ENCODE assay signal across 10 mouse cellular contexts in the genomic region with DNA sequence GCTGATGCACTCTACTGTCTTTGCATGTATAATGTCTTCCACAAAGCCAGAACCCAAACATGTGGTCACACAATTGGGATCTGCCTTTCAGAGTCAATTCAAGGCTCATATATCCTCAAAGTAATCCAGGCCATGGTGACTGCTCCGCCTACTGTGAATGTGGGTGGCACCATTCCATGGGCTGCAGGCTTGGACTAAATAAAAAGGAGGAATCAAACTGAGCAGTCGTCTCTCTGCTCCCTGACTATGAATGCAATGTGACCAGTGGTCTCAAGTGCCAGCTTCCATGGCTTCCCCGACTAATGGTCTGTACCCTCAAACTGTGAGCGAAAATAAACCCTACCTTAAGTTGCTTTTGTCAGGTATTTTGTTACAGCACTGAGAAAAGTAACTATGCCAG. TPM values are rescaled to one million over a fixed set of nuclear protein-coding genes. Genes with fewer than 3 reads are reported as not detected.
DNase-seq lines count a peak whose midpoint lies in the region; ATAC-seq and TF ChIP-seq lines count a peak whose summit lies in the region.
"Had no signal": no experiment of that assay in that cellular context is flagged by ENCODE, and none has a peak within 500 bp of the region (broad histone marks: within the 10 kb centered on the region; RNA-seq: fewer than 3 reads in every experiment).

No protein-coding gene starts in this region.

- no peak for TF ChIP-seq CTCF in cerebellum, adult 2 months (IDR thresholded peaks at IDR 0.05; ENCODE audit: borderline replicate concordance, insufficient read depth, low read depth, low read length)

- ATAC-seq in heart, embryonic 15.5 days (replicated peaks; ENCODE audit: insufficient number of reproducible peaks, insufficient read depth, low FRiP score, low read depth) = no peak
- ATAC-seq in hindbrain, embryonic 12.5 days (ENCODE audit: low FRiP score) = no peak
- no peak for ATAC-seq in midbrain, embryonic 13.5 days

- peaks cover 21% of the 10 kb centered on the region for H3K4me1 ChIP-seq in heart, embryonic 15.5 days (replicated peaks)
- peaks cover 7% of the 10 kb centered on the region; the same call in 1 of the 2 replicates for H3K4me1 ChIP-seq in heart, embryonic 10.5 days
- H3K4me1 ChIP-seq in cerebellum, adult 2 months (ENCODE audit: control insufficient read depth, insufficient read depth, low read length) = peaks cover 9% of the 10 kb centered on the region; the same call in 1 of the 2 replicates
- peaks cover 21% of the 10 kb centered on the region for H3K4me1 ChIP-seq in hindbrain, embryonic 12.5 days
- peaks cover 42% of the 10 kb centered on the region for H3K4me1 ChIP-seq in midbrain, embryonic 13.5 days (replicated peaks)

- peak; percentile 55; the same call in 1 of the 2 replicates for TF ChIP-seq POLR2A in cerebellum, adult 2 months (IDR thresholded peaks at IDR 0.05; ENCODE audit: borderline replicate concordance, insufficient read depth, low read length)

- no peaks in the 10 kb centered on the region for H3K27me3 ChIP-seq in heart, embryonic 15.5 days
- no peaks in the 10 kb centered on the region for H3K27me3 ChIP-seq in heart, embryonic 10.5 days (ENCODE audit: insufficient read depth, poor library complexity, severe bottlenecking)
- no peaks in the 10 kb centered on the region for H3K27me3 ChIP-seq in cerebellum, adult 2 months (ENCODE audit: control insufficient read depth, insufficient read depth, low read length)
- no peaks in the 10 kb centered on the region for H3K27me3 ChIP-seq in hindbrain, embryonic 12.5 days
- no peaks in the 10 kb centered on the region for H3K27me3 ChIP-seq in midbrain, embryonic 13.5 days

- H3K4me3 ChIP-seq in heart, embryonic 15.5 days = no peak overlapping the region
- no peak overlapping the region for H3K4me3 ChIP-seq in heart, embryonic 10.5 days
- peak overlapping the region; percentile 100 for H3K4me3 ChIP-seq in cerebellum, adult 2 months (replicated peaks; ENCODE audit: insufficient read depth, low read depth, low read length)
- H3K4me3 ChIP-seq in hindbrain, embryonic 12.5 days = peak overlapping the region; percentile 5; the same call in 1 of the 2 replicates
- peak overlapping the region; percentile 27 for H3K4me3 ChIP-seq in midbrain, embryonic 13.5 days (replicated peaks)

- H3K36me3 ChIP-seq in heart, embryonic 15.5 days = no peaks in the 10 kb centered on the region
- no peaks in the 10 kb centered on the region for H3K36me3 ChIP-seq in heart, embryonic 10.5 days
- H3K36me3 ChIP-seq in hindbrain, embryonic 12.5 days = no peaks in the 10 kb centered on the region
- peaks cover 5% of the 10 kb centered on the region for H3K36me3 ChIP-seq in midbrain, embryonic 13.5 days

- DNase-seq in heart, embryonic 10.5 days (ENCODE audit: low spot score) = no peak
- DNase-seq in cerebellum, adult 2 months = peak; percentile 63 to 66
- no peak for DNase-seq in urinary bladder, postnatal 14 days (ENCODE audit: low spot score)
- DNase-seq in yolk sac, embryonic 10.5 days (ENCODE audit: low spot score) = no peak
- DNase-seq in lung, postnatal 25 days (ENCODE audit: low spot score) = no peak
- DNase-seq: kidney, adult 18-20 months; thymus, adult 18-20 months had no signal

- no peak overlapping the region for H3K27ac ChIP-seq in heart, embryonic 15.5 days
- no peak overlapping the region for H3K27ac ChIP-seq in heart, embryonic 10.5 days
- H3K27ac ChIP-seq in cerebellum, adult 2 months (ENCODE audit: insufficient read depth, low read length) = no peak overlapping the region
- no peak overlapping the region for H3K27ac ChIP-seq in hindbrain, embryonic 12.5 days
- no peak overlapping the region for H3K27ac ChIP-seq in midbrain, embryonic 13.5 days

- H3K9ac ChIP-seq in heart, embryonic 15.5 days = no peak overlapping the region
- 0 out of 2 replicates have a peak overlapping the region, but pooled peaks have one; percentile 27 for H3K9ac ChIP-seq in hindbrain, embryonic 12.5 days
- H3K9ac ChIP-seq in midbrain, embryonic 13.5 days (replicated peaks) = no peak overlapping the region

- H3K9me3 ChIP-seq in heart, embryonic 15.5 days (replicated peaks) = no peaks in the 10 kb centered on the region
- no peaks in the 10 kb centered on the region for H3K9me3 ChIP-seq in heart, embryonic 10.5 days
- no peaks in the 10 kb centered on the region for H3K9me3 ChIP-seq in hindbrain, embryonic 12.5 days (replicated peaks)
- H3K9me3 ChIP-seq in midbrain, embryonic 13.5 days = no peaks in the 10 kb centered on the region

- WGBS in heart, embryonic 15.5 days = 76% methylated on average over 4 of the region's 4 CpGs
- WGBS in heart, embryonic 10.5 days = 74% methylated on average over 4 of the region's 4 CpGs
- 12% methylated on average over 4 of the region's 4 CpGs for WGBS in cerebellum, adult 2 months
- 74% methylated on average over 4 of the region's 4 CpGs for WGBS in hindbrain, embryonic 12.5 days
- WGBS in midbrain, embryonic 13.5 days = 63% methylated on average over 4 of the region's 4 CpGs

- H3K4me2 ChIP-seq in heart, embryonic 15.5 days = peak overlapping the region; percentile 32; the same call in 1 of the 2 replicates
- H3K4me2 ChIP-seq in hindbrain, embryonic 12.5 days (replicated peaks) = peak overlapping the region; percentile 76
- H3K4me2 ChIP-seq in midbrain, embryonic 13.5 days (replicated peaks) = peak overlapping the region; percentile 51

RNA-seq across cellular contexts. Expression of a gene that starts 1.6 kb away (rescaled TPM):
- 0.36 and 0.45 TPM in 2 replicates for polyA plus RNA-seq in heart, embryonic 15.5 days (2015; fragmentation: Nextera tagmentation; extraction: Ambion mirVana)
- 0.21 and 0.25 TPM in 2 replicates for polyA plus RNA-seq in heart, embryonic 10.5 days (2016; fragmentation: Nextera tagmentation; extraction: Ambion mirVana)
- polyA plus RNA-seq in cerebellum, adult 2 months (2012; rRNA removed) = 1.4 and 1.5 TPM in 2 replicates
- 0.49 and 0.82 TPM in 2 replicates for polyA plus RNA-seq in hindbrain, embryonic 12.5 days (2016; fragmentation: Nextera tagmentation; extraction: Ambion mirVana)
- polyA plus RNA-seq in midbrain, embryonic 13.5 days (2015; fragmentation: Nextera tagmentation; extraction: Ambion mirVana) = 0.49 and 0.62 TPM in 2 replicates

RNA-seq across cellular contexts. Expression of a gene that starts 2.5 kb away (rescaled TPM):
- polyA plus RNA-seq in heart, embryonic 15.5 days (2015; fragmentation: Nextera tagmentation; extraction: Ambion mirVana) = 10.9 and 13.1 TPM in 2 replicates
- polyA plus RNA-seq in heart, embryonic 10.5 days (2016; fragmentation: Nextera tagmentation; extraction: Ambion mirVana) = 6.7 and 9.2 TPM in 2 replicates
- 58.4 and 67.3 TPM in 2 replicates for polyA plus RNA-seq in cerebellum, adult 2 months (2012; rRNA removed)
- polyA plus RNA-seq in hindbrain, embryonic 12.5 days (2016; fragmentation: Nextera tagmentation; extraction: Ambion mirVana) = 21.5 and 23.5 TPM in 2 replicates
- polyA plus RNA-seq in midbrain, embryonic 13.5 days (2015; fragmentation: Nextera tagmentation; extraction: Ambion mirVana) = 15.9 and 19.0 TPM in 2 replicates

RNA-seq across cellular contexts. Expression of a gene that starts 24.3 kb away (rescaled TPM):
- polyA plus RNA-seq in heart, embryonic 15.5 days (2015; fragmentation: Nextera tagmentation; extraction: Ambion mirVana) = 61.3 and 62.8 TPM in 2 replicates
- 68.2 and 83.0 TPM in 2 replicates for polyA plus RNA-seq in heart, embryonic 10.5 days (2016; fragmentation: Nextera tagmentation; extraction: Ambion mirVana)
- 44.9 and 47.7 TPM in 2 replicates for polyA plus RNA-seq in cerebellum, adult 2 months (2012; rRNA removed)
- polyA plus RNA-seq in hindbrain, embryonic 12.5 days (2016; fragmentation: Nextera tagmentation; extraction: Ambion mirVana) = 88.4 and 99.7 TPM in 2 replicates
- polyA plus RNA-seq in midbrain, embryonic 13.5 days (2015; fragmentation: Nextera tagmentation; extraction: Ambion mirVana) = 68.5 and 69.9 TPM in 2 replicates

Comparison
In these comparisons a context has a peak if more than half of its experiments do, and no peak if none do; other contexts are left out.
1. H3K4me3 ChIP-seq: peak in cerebellum, adult 2 months (single experiment), hindbrain, embryonic 12.5 days (single experiment) and midbrain, embryonic 13.5 days (single experiment); none in heart, embryonic 15.5 days (single experiment) and heart, embryonic 10.5 days (single experiment).
2. DNase-seq: peak in cerebellum, adult 2 months (2 of 2); none in heart, embryonic 10.5 days (single experiment), urinary bladder, postnatal 14 days (single experiment), yolk sac, embryonic 10.5 days (single experiment) and lung, postnatal 25 days (single experiment).
3. Peak in every context shown above with its lines, with median percentiles within 50 percentile points of each other: H3K4me2 ChIP-seq.